Mouse (Mus musculus) heart, postnatal 4 days (tissue): ENCODE data around the gene Kif3a. TPM values are rescaled to one million over a fixed set of nuclear protein-coding genes. Genes with fewer than 3 reads are reported as not detected.

Experiments
- DNase-seq: peaks from one replicate; pipeline ENCODE4 v3.0.0; 2021
- total RNA-seq, 2 experiments: library from RNA; stranded (reverse); gene quantifications; 2 replicates each; pipeline ENCODE4 v1.2.3; 2021

Kif3a gene
- total RNA-seq, 2 experiments from 2014 or later, result 14.1 to 14.4 TPM

DNA sequence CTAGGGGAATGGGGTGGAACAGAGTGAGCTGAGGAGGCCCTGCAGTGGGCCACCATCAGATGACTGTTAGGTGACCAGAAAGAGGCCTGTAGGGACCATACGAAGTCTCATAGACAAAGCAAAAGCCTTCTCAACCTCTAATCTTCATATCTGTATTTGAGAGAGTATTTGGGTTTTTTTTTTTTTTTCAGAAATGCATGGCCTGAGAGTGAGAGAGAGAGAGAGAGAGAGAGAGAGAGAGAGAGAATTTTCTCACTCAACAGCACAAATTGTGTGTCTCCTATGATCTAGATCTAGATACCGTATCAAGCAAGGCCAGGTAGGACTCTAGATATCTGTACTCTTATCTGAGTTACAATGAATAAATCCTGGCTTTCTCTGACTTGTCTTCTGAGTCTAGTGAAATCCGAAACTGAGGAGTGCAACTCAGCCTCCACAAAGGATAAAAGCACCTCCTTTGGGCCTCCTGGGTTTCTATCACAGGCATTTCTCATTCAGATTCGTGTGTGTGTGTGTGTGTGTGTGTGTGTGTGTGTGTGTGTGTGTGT lies 50.5 kb downstream of the Kif3a start:
- no peak for DNase-seq

- no peak for DNase-seq
Measured at GRCm38 (mm10) chr11:53618619-53619198, 51.5 kb downstream of the Kif3a start, which contains the start of gene Il4. Il4 (minus strand) TSS chr11:53618669.

GRCm38 (mm10) chr11:53619428-53619827 lies 52.2 kb downstream of the Kif3a start:
- DNase-seq, result no peak

DNA sequence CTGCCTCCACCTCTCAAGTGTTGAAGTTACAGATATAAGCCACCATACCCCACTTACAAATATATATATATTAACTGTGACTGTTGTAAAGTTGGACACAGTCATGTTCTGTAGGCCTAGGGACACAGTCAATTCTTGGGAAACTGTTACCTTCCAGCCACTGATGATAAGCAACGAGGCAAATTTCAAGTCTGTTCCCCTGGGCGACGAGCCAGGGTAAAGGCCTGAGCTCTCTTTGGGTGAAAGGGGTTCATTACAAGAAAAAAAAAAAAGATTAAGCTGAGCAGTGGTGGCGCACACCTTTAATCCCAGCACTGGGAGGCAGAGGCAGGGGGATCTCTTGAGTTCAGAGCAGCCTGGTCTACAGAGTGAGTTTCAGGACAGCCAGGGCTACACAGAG lies 52.9 kb downstream of the Kif3a start:
- no peak for DNase-seq

GRCm38 (mm10) chr11:53621582-53622439 lies 54.6 kb downstream of the Kif3a start:
- DNase-seq, result no peak

GRCm38 (mm10) chr11:53622440-53622806 lies 55.2 kb downstream of the Kif3a start:
- no peak for DNase-seq

- no peak for DNase-seq
Measured at GRCm38 (mm10) chr11:53623573-53623972, 56.4 kb downstream of the Kif3a start.

GRCm38 (mm10) chr11:53624124-53624523 lies 56.9 kb downstream of the Kif3a start:
- no peak for DNase-seq

GRCm38 (mm10) chr11:53626802-53627373 lies 59.7 kb downstream of the Kif3a start:
- no peak for DNase-seq

- peak; percentile 84 for DNase-seq
Measured at GRCm38 (mm10) chr11:53627859-53628258, 60.7 kb downstream of the Kif3a start.

- peak; percentile 20 for DNase-seq
Measured at GRCm38 (mm10) chr11:53632122-53632733, 65.0 kb downstream of the Kif3a start.

DNA sequence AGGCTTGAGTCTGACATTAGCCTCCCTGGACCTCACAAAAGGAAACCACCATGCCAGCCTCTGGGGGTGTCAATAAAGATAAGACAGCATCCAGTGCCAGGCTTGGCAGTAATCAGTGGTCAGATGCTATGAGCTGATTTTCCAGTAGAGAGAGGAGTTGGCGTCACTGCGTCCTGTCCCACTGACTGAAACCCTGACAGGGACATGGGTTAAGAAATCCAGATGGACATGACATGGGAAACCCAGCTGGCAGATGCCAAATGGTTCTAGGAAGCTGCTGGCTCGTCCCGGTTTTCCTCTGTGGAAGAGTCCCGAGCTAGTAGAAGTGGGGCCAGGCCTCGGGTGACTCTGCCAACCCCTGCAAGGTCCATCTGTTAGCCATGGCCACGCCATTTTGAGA lies 66.5 kb downstream of the Kif3a start:
- no peak for DNase-seq

DNA sequence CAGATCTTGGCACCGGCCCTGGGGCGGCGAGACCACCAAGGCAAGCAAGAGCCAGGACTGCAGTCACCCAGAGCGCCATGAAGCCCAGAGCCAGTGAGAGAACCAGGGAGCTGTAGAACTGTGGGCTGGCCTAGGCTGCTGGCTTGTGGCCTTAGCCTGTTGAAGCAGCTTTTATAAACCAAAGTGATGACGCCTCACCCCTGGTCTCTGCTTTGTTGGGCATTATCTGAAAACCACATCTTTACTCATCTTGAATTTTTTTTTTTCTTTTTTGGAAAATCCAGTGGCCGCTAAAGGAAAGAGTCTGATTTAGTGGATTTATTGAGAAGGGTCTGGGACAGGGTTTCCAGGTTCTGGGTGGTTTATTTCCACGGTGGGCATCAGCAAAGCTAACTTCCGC lies 67.4 kb downstream of the Kif3a start, which contains the start of gene Il13:
Gene Il13 (minus strand): TSS at position 147 of the 400 bp plus-strand sequence.
- no peak for DNase-seq

GRCm38 (mm10) chr11:53635590-53636182 lies 68.5 kb downstream of the Kif3a start:
- DNase-seq, result no peak

GRCm38 (mm10) chr11:53636183-53636646 lies 69.0 kb downstream of the Kif3a start:
- DNase-seq, result no peak

DNA sequence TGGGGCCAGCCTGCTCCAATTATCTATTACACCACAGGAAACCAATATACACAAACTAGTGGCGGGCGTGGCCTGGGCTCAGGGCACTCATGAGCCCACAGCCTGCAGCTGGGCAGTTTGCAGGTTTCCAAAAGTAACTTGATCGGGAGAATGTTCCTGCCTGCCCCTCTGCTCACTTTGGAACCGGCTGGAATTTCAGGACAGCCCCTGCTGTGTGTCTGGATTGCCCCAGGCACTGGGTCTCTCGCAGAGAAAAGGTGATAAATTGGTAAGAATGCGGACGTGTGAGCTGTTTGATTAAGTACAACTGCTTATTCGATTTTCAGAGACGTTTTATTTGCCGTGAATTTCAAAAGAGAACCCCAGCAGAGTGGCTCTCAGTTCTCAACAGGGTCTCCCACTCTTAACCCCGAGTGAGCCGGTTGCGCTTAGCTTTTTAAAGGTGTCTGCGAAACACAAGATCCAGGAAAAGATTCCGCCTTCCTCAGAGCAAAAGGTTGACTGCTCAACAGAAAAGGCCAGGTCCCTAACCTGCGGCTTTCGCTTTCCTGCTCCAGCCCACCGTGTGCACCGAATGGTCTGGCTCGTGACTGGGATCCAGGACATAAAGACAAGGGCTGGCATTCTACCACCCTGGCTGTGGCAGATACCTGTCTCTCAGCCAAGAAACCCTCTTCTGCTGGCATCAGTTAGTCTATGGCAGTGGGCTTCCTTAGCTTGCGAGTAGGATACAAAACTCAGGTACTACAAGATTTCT lies 70.0 kb downstream of the Kif3a start:
- no peak for DNase-seq

GRCm38 (mm10) chr11:53637803-53638260 lies 70.7 kb downstream of the Kif3a start:
- DNase-seq, result no peak

DNA sequence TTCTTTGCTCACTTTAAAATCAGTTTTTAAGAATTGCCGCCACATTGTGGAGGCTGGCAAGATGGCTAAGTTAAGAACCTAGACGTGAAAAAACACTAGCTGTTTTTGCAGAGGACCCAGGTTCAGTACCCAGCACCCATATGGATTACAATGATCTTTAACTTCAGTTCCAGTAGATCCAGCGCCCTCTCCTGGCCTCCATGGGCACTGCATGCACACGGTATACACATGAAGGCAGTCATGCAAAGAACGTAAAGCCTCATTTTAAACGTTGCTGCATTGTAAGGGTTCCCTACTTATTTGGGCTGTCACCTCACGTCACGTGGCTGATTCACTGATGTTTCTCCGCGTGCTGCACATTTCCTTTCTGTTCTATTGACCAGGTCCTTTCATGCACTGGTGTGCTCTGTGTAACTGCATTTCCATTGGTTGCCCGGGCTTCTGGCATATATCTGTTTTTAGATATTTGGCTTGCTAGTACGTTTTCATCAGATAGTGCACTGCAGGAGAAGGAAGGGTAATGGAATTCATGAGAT lies 75.6 kb downstream of the Kif3a start:
- DNase-seq, result no peak

- DNase-seq, result no peak
Measured at GRCm38 (mm10) chr11:53644017-53644416, 76.8 kb downstream of the Kif3a start.

GRCm38 (mm10) chr11:53651441-53651840 lies 84.3 kb downstream of the Kif3a start:
- no peak for DNase-seq
